Comparison of ENCODE assay signal across 22 mouse cellular contexts in genomic region chr19:50307046-50307445, GRCm38 (mm10).
A peak's percentile ranks its signal among the peaks of the same experiment; 100 is the strongest.
DNase-seq lines count a peak whose midpoint lies in the region; ATAC-seq and TF ChIP-seq lines count a peak whose summit lies in the region.
"Had no signal": no experiment of that assay in that cellular context is flagged by ENCODE, and none has a peak within 500 bp of the region (broad histone marks: within the 10 kb centered on the region; RNA-seq: fewer than 3 reads in every experiment).

No protein-coding gene starts in this region.

- H3K4me3 ChIP-seq in forebrain, embryonic 12.5 days (replicated peaks) = no peak overlapping the region
- no peak overlapping the region for H3K4me3 ChIP-seq in forebrain, postnatal 0 days (ENCODE audit: low read depth, low read length)
- H3K4me3 ChIP-seq in kidney, adult 2 months (ENCODE audit: insufficient read depth, low read depth, low read length) = no peak overlapping the region

- WGBS in forebrain, embryonic 12.5 days = 42% methylated on average over 2 of the region's 2 CpGs
- 36% methylated on average over 2 of the region's 2 CpGs for WGBS in forebrain, postnatal 0 days
- WGBS in kidney, adult 2 months = 54% methylated on average over 2 of the region's 2 CpGs

- ATAC-seq in forebrain, embryonic 12.5 days (ENCODE audit: low FRiP score) = peak; percentile 17; the same call in 1 of the 2 replicates
- no peak for ATAC-seq in forebrain, postnatal 0 days
- ATAC-seq: activated CD4-positive, CD25-positive, alpha-beta regulatory T cell, adult 4 months; CD4-positive, CD25-positive, alpha-beta regulatory T cell, adult 4 months; Patski had no signal

- DNase-seq in forebrain, postnatal 0 days = no peak
- DNase-seq in kidney, adult 2 months = peak; percentile 85
- no peak for DNase-seq in kidney, adult 11 months
- peak; percentile 68 for DNase-seq in kidney, adult 9 months
- DNase-seq in kidney, postnatal 25 days = no peak
- peak; percentile 55 for DNase-seq in retina, postnatal 1 day
- no peak for DNase-seq in retina, embryonic 14.5 days (ENCODE audit: low spot score)
- DNase-seq: adrenal gland, adult 2 months; adrenal gland, adult 8-10 months; adrenal gland, postnatal 10 days; adrenal gland, postnatal 14 days; adrenal gland, postnatal 25 days; adrenal gland, postnatal 36 days; B cell, adult 2 months; cerebellum, adult 11 months; cerebellum, adult 11-12 months had no signal

- no peak for TF ChIP-seq CTCF in forebrain, postnatal 0 days (IDR thresholded peaks at IDR 0.05; ENCODE audit: low read depth)
- TF ChIP-seq CTCF in kidney, adult 2 months (conservative IDR thresholded peaks at IDR 0.05; ENCODE audit: insufficient read depth, insufficient read length, low read depth, low read length) = no peak

- no peaks in the 10 kb centered on the region for H3K36me3 ChIP-seq in forebrain, embryonic 12.5 days (replicated peaks)
- H3K36me3 ChIP-seq in forebrain, postnatal 0 days (ENCODE audit: insufficient read depth) = no peaks in the 10 kb centered on the region
- no peaks in the 10 kb centered on the region for H3K36me3 ChIP-seq in kidney, adult 2 months (ENCODE audit: control insufficient read depth, insufficient read depth, low read length)
- H3K36me3 ChIP-seq: G1E had no signal

- no peak overlapping the region for H3K4me2 ChIP-seq in forebrain, embryonic 12.5 days
- no peak overlapping the region for H3K4me2 ChIP-seq in forebrain, postnatal 0 days (ENCODE audit: low read depth)

- H3K27ac ChIP-seq in forebrain, embryonic 12.5 days = no peak overlapping the region
- no peak overlapping the region for H3K27ac ChIP-seq in forebrain, postnatal 0 days (ENCODE audit: low read depth, low read length)
- H3K27ac ChIP-seq in kidney, adult 2 months (ENCODE audit: insufficient read depth, low read depth, low read length) = no peak overlapping the region

- no peaks in the 10 kb centered on the region for H3K27me3 ChIP-seq in forebrain, embryonic 12.5 days
- no peaks in the 10 kb centered on the region for H3K27me3 ChIP-seq in forebrain, postnatal 0 days (ENCODE audit: insufficient read depth, low read length)
- no peaks in the 10 kb centered on the region for H3K27me3 ChIP-seq in kidney, adult 2 months (replicated peaks; ENCODE audit: control insufficient read depth, insufficient read depth, low read length)
- H3K27me3 ChIP-seq: CH12.LX had no signal

- H3K4me1 ChIP-seq in forebrain, embryonic 12.5 days = no peaks in the 10 kb centered on the region; the same call in 1 of the 2 replicates
- H3K4me1 ChIP-seq in forebrain, postnatal 0 days (ENCODE audit: insufficient read depth) = no peaks in the 10 kb centered on the region
- H3K4me1 ChIP-seq in kidney, adult 2 months (ENCODE audit: control insufficient read depth, insufficient read depth, low read length) = no peaks in the 10 kb centered on the region

- no peak for TF ChIP-seq POLR2A in kidney, adult 2 months (IDR thresholded peaks at IDR 0.05; ENCODE audit: low read depth, low read length)

- no peak overlapping the region for H3K9ac ChIP-seq in forebrain, embryonic 12.5 days
- H3K9ac ChIP-seq in forebrain, postnatal 0 days = no peak overlapping the region

- no peaks in the 10 kb centered on the region for H3K9me3 ChIP-seq in forebrain, embryonic 12.5 days
- no peaks in the 10 kb centered on the region for H3K9me3 ChIP-seq in forebrain, postnatal 0 days (ENCODE audit: low read length)

Comparison
In these comparisons a context has a peak if more than half of its experiments do, and no peak if none do; other contexts are left out.
1. DNase-seq: peak in kidney, adult 2 months (single experiment), kidney, adult 9 months (single experiment) and retina, postnatal 1 day (single experiment); none in forebrain, postnatal 0 days (single experiment), kidney, adult 11 months (single experiment), kidney, postnatal 25 days (0 of 2) and retina, embryonic 14.5 days (single experiment).